Mouse (Mus musculus): ENCODE results near the gene Cblc.

Cblc gene

DNA sequence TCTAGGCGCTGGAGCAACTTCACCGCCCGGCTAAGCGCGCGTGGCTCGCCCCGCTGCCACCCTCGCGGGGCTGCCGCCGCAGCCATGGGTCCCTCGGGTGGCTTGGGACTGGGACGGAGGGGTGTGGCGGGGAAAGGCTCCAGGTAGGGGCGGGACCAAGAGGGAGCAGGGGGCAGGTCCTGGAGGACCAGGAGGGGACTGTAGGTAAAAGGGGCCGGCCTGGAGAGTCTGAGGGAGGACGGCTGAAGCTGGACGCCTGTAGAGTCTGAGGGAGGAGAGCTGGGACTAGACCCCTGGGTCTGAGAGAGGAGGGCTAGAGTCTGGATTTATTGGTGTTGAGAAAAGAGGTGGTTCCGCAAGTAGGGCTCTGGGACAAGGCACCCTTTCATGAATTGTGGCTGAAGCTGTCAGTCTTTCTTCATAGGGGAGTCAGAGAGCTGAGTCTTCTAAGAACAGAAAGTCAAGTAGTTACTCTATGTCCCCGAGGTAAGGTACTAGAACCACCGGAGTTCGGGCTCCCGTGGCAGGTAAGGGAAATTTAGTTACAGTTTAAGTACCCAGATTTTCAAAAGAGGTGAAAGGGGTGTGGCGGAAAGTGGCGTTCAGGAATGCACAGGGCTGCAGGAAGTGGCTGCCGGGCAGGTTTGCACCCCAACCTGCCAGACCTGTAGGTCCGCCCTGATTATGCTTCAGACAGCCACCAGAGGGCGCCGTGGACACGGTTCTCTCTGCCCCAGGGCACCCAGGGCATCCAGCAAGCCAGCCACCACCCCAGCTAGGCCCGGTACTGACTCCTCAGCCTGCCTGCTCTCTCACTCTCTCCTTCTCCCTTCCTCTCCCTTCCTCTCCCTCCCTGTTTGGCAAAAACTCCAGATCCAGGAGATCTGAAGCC, at the start of gene Cblc:
Gene Cblc, minus strand, starts transcription at position 113 of the 892 bp plus-strand sequence.
- peak; percentile 75 for DNase-seq (ENCODE audit: low spot score)

DNA sequence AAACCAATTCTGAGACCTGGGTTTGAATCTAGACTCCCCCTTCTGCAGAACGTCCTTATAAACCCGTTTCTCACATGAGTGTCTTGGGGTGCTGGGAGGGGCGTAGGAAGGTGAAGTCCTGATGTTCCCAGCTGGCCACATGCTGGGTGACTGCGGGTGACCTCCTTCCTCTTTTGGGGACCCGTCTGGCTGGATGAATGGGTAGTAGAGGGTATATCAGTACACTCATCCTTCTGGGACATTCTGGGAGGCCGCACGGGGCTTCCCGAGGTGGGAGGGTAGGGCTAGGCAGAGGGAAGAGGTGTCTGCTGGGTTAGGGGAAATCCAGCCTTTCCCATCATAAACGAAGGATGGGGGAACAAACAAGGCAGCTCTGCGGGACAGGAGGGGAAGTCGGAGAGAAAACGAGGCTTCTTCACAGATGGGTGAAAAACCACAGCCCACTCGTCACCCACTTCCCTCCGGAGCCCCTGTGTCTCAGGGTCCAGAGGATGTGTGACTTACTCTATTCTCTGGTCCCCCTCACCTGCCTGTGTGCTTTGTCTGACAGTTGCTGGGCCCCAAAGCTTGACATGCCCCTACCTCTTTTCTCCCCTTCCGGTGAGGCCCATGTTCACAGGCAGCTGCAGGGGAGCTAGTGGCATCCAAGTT, 48.0 kb upstream of the Cblc start:
- DNase-seq (ENCODE audit: low spot score) = no peak

DNA sequence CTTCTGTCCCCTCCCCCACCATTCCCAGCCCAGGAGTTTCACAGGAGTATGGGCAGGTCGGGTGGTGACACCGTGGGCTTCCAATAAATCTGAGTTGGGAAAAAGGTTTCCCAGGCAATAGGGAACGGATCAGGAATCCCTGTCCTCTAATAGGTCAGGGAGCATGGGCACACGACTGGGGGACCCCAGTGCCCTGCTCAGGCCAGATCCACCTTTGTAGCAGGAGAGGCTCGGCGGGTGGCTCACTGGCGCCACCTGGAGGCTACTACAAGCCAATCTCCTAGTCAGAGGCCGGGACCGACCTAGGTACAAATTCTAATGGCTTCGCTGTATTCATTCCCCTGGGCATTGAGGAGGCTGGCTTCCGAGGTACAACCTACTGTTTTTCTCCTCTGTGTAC, 47.0 kb upstream of the Cblc start:
- DNase-seq (ENCODE audit: low spot score) = no peak

DNA sequence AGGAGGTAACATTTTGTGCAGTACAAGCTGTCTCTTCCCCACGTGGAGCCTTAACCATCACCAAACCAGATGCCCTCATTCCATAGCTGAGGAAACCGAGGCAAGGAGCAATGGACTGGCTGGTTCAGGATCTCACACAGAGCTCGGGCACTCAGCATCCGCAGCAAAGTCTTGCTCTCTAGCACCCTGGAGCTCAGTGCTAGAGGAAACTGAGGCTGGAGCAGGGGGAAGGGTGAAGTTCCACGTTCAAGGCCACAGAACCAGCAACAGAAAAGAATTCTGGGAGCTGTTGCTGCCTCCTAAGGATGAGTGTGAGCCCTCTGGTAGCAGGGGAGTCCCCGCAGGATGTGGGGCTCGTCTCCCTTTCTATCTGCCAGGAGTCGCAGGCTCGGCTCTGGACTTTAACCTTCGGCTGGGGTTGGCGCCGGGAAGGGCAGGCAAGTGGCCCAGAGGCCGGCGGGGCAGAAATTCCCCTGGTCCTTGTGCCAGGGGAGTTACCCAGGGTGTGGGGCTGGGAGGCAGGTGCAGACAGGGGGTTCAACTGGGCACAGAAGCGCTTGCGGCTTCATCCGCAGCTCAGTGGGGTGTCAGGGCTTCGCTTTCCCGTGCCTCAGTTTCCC, 46.4 kb upstream of the Cblc start:
- DNase-seq (ENCODE audit: low spot score) = no peak

DNA sequence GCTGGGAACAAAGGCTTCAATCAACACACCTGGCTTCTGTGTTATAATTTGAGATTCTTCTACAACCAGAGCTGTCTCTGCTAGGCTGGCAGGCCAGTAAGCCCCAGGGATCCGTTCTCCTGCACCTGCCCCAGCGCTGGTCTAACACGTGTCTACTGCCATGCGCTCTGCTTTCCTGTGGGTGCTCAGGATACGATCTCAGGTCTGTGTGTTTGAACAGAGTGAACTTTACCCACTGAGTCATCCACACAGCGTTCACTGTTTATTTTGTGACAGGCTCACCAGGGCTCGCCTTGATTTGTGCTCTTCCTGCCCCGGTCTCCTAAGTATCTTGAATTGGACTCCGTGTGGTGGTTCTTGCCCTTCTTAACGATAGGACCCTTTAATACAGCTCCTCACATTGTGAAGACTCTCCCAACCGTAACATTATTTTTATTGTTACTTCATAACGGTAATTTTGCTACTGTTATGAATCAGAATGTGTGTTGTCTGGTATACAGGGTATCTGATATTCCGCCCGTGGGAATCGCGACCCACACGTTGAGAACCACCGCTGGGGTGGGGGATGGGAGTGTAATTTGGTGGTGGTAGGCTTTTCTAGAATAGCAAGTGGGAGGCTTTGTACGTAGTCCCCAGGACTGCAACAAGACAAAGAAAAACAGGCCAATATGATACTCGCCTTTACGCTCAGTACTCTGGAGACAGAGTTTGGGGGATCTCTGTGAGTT, 45.2 kb upstream of the Cblc start:
- no peak for DNase-seq (ENCODE audit: low spot score)

- DNase-seq (ENCODE audit: low spot score) = no peak
These were observed 44.3 kb upstream of the Cblc start for GRCm38 (mm10) chr7:19840936-19841335.

DNA sequence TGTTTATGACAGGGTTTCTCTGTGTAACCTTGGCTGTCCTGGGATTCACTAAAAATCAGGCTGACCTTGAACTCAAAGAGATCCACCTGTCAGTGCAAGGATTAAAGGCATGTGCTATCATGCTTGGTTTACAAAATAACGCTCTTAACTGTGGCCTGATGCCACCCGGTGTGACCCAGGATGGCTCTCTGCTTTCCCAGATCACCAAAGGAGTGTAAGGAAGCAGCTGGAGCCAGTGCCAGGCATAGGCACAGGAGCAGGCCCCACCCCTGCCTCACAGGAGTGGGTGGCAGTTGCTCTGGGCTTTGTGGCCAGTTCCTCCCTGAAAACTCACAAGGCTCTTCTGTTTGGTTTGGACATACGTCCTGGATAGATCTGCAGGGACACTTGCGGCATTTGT, 43.8 kb upstream of the Cblc start:
- DNase-seq (ENCODE audit: low spot score) = no peak

GRCm38 (mm10) chr7:19836843-19837242, 40.2 kb upstream of the Cblc start:
- DNase-seq (ENCODE audit: low spot score) = no peak

GRCm38 (mm10) chr7:19834055-19834454, 37.4 kb upstream of the Cblc start:
- DNase-seq (ENCODE audit: low spot score) = no peak

DNA sequence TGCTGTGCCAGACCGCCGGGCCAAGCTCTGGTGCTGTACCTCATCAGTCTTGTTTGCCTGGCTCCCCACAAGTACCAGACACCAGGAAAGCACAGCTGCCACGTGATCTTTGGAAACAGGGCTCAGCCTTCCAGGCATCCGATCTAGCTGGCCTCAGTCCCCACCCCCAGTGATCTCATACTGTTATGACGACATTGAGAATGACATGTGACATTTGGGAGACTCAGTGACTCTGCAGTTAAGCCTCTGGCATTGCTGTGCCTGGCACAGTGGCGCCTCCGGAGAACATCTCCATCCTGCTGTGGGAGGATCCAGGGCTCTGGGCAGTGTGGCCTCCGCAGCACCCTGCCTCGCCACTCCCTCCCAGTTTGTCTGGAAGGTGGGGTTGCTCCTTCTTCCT, 35.2 kb upstream of the Cblc start:
- no peak for DNase-seq (ENCODE audit: low spot score)

- DNase-seq (ENCODE audit: low spot score) = no peak
These were observed 34.1 kb upstream of the Cblc start for GRCm38 (mm10) chr7:19830682-19831156.

- no peak for DNase-seq (ENCODE audit: low spot score)
These were observed 33.1 kb upstream of the Cblc start for GRCm38 (mm10) chr7:19829694-19830093.

- no peak for DNase-seq (ENCODE audit: low spot score)
These were observed 30.1 kb upstream of the Cblc start for GRCm38 (mm10) chr7:19826756-19827155.

DNA sequence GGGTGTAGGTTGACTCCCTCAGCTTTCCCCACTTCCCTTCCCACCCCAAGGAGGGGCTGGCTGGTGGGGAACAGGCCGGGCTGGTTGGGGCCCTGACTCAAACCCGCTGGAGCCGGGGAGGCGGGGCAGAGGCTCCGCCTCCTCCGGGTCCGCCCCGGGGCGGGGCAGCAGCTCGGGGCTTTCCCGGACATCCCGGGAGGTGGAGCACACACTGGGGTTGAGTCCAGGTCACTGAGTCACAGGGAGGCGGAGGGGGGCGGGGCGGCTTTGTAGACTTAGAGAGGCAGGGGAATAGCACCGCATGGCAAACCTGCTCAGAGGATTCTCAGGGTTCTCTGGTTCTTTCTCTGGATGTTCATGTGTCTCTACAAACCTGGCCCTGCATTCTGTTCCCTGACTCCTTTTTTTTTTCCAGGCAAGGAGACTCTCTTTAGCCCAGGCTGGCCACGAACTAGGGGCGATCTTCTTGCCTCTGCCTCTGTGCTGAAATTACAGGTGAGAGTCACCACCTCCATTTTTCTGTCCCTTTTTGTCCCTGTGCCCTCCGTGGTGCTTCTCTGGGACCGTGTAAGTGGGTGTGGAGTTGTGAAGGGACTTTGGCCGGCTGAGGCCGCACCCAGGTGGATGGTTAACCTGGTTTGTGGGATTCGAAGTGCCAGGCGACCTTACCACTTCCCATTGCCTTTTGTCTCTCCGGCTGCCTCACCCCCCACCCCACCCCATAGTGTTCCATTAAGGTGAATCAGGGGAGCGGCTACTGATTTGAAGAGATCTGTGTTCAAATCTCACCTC, 27.8 kb upstream of the Cblc start:
- DNase-seq (ENCODE audit: low spot score) = peak; percentile 81

DNA sequence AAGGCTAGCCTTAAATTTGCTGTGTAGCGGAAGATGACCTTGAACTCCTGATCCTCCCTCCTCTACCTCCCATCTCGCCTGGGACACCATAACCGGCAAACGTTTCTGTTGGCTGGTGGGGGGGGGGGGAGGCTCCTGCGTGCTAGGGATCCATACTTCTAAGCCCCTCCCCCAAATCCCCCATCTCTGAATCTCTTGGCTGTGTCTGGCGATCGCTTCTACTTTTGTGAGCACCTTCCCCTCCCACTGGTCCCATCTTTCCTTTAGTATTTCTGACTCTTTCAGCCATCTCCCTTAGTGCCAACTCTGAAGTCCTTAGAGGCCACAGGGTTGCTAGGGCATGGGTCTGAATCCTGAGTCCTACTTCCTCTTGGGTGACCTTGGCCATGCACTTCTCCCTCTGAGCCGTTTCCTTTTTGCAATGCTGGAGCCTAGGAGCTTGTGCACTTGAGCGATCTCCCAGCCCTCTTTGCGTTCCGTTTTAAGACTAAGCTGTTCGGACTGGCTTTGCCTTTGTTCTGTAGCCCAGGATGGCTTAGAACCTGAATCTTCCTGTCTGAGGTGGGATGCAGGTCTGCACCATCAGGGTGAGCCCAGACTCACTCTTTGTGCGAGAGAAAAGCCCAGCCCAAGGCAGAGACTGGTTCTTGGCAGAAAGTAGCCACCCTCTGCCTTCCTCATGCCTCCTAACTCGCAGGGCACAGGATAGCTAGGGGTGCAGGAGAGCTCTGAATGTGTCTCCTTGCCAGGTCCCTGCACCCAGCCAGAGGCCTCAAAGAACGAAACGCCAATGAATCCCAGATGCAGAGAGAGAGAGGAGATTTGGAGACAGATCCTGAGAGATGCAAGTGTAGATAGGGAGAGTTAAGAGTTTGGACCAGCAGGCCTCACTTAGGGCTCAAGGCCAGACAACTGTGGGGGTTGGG, 26.9 kb upstream of the Cblc start:
- DNase-seq (ENCODE audit: low spot score) = no peak

DNA sequence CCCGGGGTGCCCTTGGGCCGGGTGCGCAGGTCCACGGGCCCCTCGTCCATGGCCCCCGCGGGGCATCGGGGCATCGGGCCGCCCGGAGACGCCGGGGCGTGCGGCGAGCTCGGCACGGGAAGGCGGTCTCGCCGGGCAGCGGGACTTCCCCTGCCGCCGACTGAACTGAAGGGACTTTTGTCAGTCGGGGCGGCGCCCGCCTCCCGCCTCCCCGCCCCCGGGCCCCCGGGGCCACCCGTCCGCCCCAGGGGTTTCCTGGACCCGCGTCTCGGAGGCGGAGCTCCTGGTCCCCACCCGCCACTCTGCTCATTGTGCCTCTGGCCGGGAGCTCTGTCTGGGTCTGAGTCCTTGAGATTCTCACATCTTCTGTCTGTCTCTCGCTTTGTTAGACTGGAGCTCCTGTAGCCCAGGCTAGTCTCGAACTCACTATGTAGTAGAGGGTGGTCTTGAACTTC, 26.0 kb upstream of the Cblc start, which contains the start of gene Bcl3:
Gene Bcl3, minus strand, starts transcription at position 167 of the 455 bp plus-strand sequence.
- no peak for DNase-seq (ENCODE audit: low spot score)

GRCm38 (mm10) chr7:19822193-19822592, 25.6 kb upstream of the Cblc start:
- DNase-seq (ENCODE audit: low spot score) = no peak

- DNase-seq (ENCODE audit: low spot score) = no peak
These were observed 25.0 kb upstream of the Cblc start for GRCm38 (mm10) chr7:19821633-19822032.

- no peak for DNase-seq (ENCODE audit: low spot score)
These were observed 23.9 kb upstream of the Cblc start for GRCm38 (mm10) chr7:19820347-19821048.

All from urinary bladder, postnatal 10 days (tissue).